Mouse (Mus musculus): ENCODE data around the gene Olfr914.

The Olfr914 gene

GRCm38 (mm10) chr9:38604802-38605201 lies at the start of gene Olfr914:
Olfr914 (plus strand) TSS chr9:38605102.
- no peak for DNase-seq

GRCm38 (mm10) chr9:38579878-38580277 lies 25.0 kb upstream of the Olfr914 start, which contains the start of gene Olfr912:
Olfr912 (plus strand) TSS chr9:38580178.
- no peak for DNase-seq

GRCm38 (mm10) chr9:38591056-38591455 lies 13.8 kb upstream of the Olfr914 start:
- DNase-seq = no peak

GRCm38 (mm10) chr9:38592459-38592858 lies 12.4 kb upstream of the Olfr914 start, which contains the start of gene Olfr913:
Olfr913 (plus strand) TSS chr9:38592759.
- DNase-seq = no peak

- DNase-seq = no peak
Observed at GRCm38 (mm10) chr9:38632406-38632805, 27.5 kb downstream of the Olfr914 start.

- DNase-seq = no peak
Observed at GRCm38 (mm10) chr9:38659775-38660174, 54.9 kb downstream of the Olfr914 start, which contains the start of gene Olfr916. Olfr916 (minus strand) TSS chr9:38659875.

All from right cerebral cortex, postnatal 14 days (tissue).